Mouse (Mus musculus) intestine, embryonic 15.5 days (tissue): ENCODE data around the gene Mocs2. TPM values are rescaled to one million over a fixed set of nuclear protein-coding genes. Genes with fewer than 3 reads are reported as not detected.
A peak's percentile ranks its signal among the peaks of the same experiment; 100 is the strongest.

Experiments used
- ATAC-seq: fragments of 200-750 bp; cut with Nextera tagmentation; 2 replicates; pipeline ENCODE4 v1.8.0; 2017; ENCODE audit warnings: moderate TSS enrichment, moderate library complexity
- H3K27ac ChIP-seq: fragments of 300-500 bp; sonication (generic); 2 replicates; pipeline ENCODE4 v1.5.1; 2015; ENCODE audit warnings: mild to moderate bottlenecking, inconsistent platforms
- H3K27me3 ChIP-seq: fragments of 300-500 bp; sonication (generic); replicated peaks from 2 replicates; pipeline ENCODE4 v1.6.1; 2015; ENCODE audit warnings: inconsistent platforms
- H3K36me3 ChIP-seq: fragments of 300-500 bp; sonication (generic); 2 replicates; pipeline ENCODE4 v1.6.1; 2015; ENCODE audit warnings: inconsistent platforms
- H3K4me1 ChIP-seq: fragments of 300-500 bp; sonication (generic); replicated peaks from 2 replicates; pipeline ENCODE4 v1.6.1; 2015; ENCODE audit warnings: inconsistent platforms
- H3K4me2 ChIP-seq: fragments of 300-500 bp; sonication (generic); replicated peaks from 2 replicates; pipeline ENCODE4 v1.6.1; 2015; ENCODE audit warnings: mild to moderate bottlenecking, inconsistent platforms
- H3K4me3 ChIP-seq: fragments of 300-500 bp; sonication (generic); replicated peaks from 2 replicates; pipeline ENCODE4 v1.5.1; 2015; ENCODE audit warnings: inconsistent platforms
- H3K9ac ChIP-seq: fragments of 300-500 bp; sonication (generic); 2 replicates; pipeline ENCODE4 v1.6.1; 2015; ENCODE audit warnings: inconsistent platforms
- H3K9me3 ChIP-seq: fragments of 300-500 bp; sonication (generic); 2 replicates; pipeline ENCODE4 v1.6.1; 2016; ENCODE audit warnings: inconsistent platforms
- WGBS: fragments of 180-500 bp; shearing (Covaris S2); methylation state at CpG from one replicate; pipeline ENCODE4 v1.1.7; 2015; 5-methylcytosine and 5-hydroxymethylcytosine counted together
- polyA plus RNA-seq: library from polyadenylated mRNA; unstranded; fragments of >200 nt; fragmentation: Nextera tagmentation; extraction: Ambion mirVana; gene quantifications from 2 replicates; pipeline ENCODE4 v1.2.1, GENCODE M21; 2015

Mocs2 gene
- polyA plus RNA-seq, 1 experiment from 2014 or later: 104 TPM

DNA sequence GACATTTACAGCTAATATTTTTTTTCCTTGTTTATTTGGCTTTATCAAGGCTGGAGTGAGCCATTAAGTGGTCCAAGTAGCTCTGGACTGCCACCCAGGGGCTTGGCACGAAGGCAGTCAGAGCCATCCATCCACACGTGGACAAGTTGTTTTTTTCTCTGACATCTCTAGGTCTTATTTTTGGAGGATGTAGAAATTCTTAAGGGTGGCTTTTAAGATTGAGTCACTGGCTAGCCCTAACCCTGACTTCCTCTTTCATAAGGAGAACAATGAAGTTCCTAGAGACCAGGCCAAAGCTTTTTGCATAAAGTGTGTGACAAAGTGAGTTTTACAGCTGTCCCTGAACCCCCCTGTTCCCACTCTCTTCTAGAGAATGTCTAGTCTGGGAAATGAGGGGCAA, 16.5 kb downstream of the Mocs2 start:
- Histone ChIP-seq H3K9ac (no peak overlapping the region), H3K4me3 (no peak overlapping the region), H3K9me3 (no peaks in the 10 kb centered on the region), H3K4me1 (peaks cover 6% of the 10 kb centered on the region; the same call in 1 of the 2 replicates), H3K27ac (no peak overlapping the region), H3K4me2 (no peak overlapping the region), H3K36me3 (0 out of 2 replicates have a peak, but pooled peaks cover 10% of the 10 kb centered on the region), H3K27me3 (no peaks in the 10 kb centered on the region)
- WGBS: 58% methylated on average over 2 of the region's 2 CpGs
- no peak for ATAC-seq

DNA sequence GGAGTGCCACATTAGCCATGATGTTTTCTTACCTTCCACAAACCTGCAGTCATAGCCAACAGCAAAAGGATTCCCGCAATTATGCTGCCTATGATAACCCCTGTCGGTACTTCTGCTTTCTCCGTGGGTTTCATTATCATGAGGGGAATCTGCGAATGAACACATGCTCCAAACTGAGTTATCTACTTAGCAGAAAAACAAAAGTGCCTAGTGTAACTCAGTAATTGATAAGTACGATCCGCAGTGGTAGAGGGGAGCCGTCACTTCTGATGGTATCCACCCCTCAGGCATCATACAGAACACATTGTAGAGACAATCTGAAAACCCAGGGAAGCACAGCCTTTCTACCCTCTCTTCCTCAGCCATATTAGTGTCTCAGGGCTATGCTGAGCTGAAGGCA, 19.0 kb downstream of the Mocs2 start:
- Histone ChIP-seq H3K27me3 (no peaks in the 10 kb centered on the region), H3K4me1 (peaks cover 6% of the 10 kb centered on the region; the same call in 1 of the 2 replicates), H3K9ac (no peak overlapping the region), H3K9me3 (no peaks in the 10 kb centered on the region), H3K36me3 (no peaks in the 10 kb centered on the region), H3K4me3 (no peak overlapping the region), H3K4me2 (no peak overlapping the region), H3K27ac (no peak overlapping the region)
- WGBS: 83% methylated on average over 7 of the region's 7 CpGs
- ATAC-seq: no peak

DNA sequence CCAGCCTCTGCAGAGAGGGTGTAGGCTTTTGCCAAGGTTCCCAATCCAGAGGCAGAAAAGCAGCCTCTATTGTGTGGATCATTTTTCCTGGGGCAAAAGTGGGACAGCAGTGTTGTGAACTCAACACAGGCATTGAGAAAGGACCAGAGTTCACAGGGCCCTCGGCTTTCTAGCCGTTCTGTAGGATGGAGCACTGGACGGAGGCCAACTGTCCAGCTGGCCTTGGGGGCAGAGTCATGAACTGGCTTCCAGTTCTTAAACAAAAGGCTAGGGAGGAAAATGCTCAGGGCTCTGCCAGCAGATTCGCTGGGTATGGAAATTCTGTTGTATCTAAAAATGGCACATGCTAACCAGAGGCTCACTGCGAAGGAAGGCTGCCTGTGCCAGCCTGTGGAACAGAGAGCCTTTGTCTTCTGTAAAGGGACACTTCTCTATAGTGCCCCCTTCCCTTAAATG, 20.5 kb downstream of the Mocs2 start:
- peaks cover 6% of the 10 kb centered on the region; the same call in 1 of the 2 replicates for H3K4me1 ChIP-seq
- ATAC-seq: peak; percentile 69
- H3K9ac ChIP-seq: no peak overlapping the region
- no peaks in the 10 kb centered on the region for H3K9me3 ChIP-seq
- no peak overlapping the region for H3K4me2 ChIP-seq
- H3K36me3 ChIP-seq: 0 out of 2 replicates have a peak, but pooled peaks cover 3% of the 10 kb centered on the region
- 64% methylated on average over 5 of the region's 5 CpGs for WGBS
- H3K27ac ChIP-seq: peak overlapping the region; percentile 51
- no peaks in the 10 kb centered on the region for H3K27me3 ChIP-seq
- no peak overlapping the region for H3K4me3 ChIP-seq

DNA sequence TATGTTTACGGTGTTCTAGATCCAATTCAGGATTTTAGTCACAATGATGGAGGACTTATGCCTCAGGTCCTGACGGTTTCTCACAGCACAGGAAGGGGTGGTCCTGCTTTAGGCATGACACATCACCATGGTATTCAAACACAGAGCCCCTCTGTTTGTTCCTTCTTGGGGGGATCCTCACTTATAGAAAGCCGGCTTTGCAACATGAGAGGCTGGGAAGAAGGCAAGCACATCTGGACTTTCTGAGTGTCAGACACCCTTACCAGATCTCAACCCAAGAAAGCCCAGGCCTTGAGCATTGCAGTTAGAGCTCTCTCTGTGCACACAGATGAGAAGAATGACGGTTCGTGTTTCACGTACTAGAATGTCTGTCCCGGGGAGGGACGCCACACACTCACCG, 21.1 kb downstream of the Mocs2 start:
- H3K27me3 ChIP-seq: no peaks in the 10 kb centered on the region
- no peak overlapping the region for H3K4me3 ChIP-seq
- ATAC-seq: peak; percentile 66
- 66% methylated on average over 9 of the region's 9 CpGs for WGBS
- peak overlapping the region; percentile 51; the same call in 1 of the 2 replicates for H3K27ac ChIP-seq
- peaks cover 6% of the 10 kb centered on the region; the same call in 1 of the 2 replicates for H3K4me1 ChIP-seq
- no peak overlapping the region for H3K4me2 ChIP-seq
- H3K9me3 ChIP-seq: no peaks in the 10 kb centered on the region
- H3K9ac ChIP-seq: no peak overlapping the region
- 0 out of 2 replicates have a peak, but pooled peaks cover 3% of the 10 kb centered on the region for H3K36me3 ChIP-seq

DNA sequence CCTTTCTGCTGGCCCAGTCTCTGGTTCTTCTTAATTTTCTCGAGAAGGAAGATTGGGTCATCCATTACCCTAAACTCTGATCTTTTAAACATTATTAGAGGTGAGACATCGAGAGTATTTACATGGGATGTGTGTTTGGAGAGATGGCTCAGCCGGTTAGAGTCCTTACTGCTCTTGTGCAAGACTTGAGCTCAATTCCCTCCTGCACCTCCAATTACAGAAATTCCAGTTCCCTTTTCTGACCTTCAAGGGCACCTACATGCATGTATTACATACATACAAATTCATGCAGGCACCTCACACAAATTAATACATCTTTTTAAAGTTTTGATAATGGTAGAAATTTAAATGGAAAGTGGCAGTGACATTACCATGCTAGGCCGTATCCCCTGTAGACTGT, 22.5 kb downstream of the Mocs2 start:
- no peak overlapping the region for H3K4me3 ChIP-seq
- H3K36me3 ChIP-seq: 0 out of 2 replicates have a peak, but pooled peaks cover 3% of the 10 kb centered on the region
- H3K27me3 ChIP-seq: no peaks in the 10 kb centered on the region
- H3K9ac ChIP-seq: no peak overlapping the region
- WGBS: 73% methylated on average over 4 of the region's 4 CpGs
- H3K27ac ChIP-seq: no peak overlapping the region
- no peak overlapping the region for H3K4me2 ChIP-seq
- peaks cover 6% of the 10 kb centered on the region; the same call in 1 of the 2 replicates for H3K4me1 ChIP-seq
- ATAC-seq: no peak
- no peaks in the 10 kb centered on the region for H3K9me3 ChIP-seq

DNA sequence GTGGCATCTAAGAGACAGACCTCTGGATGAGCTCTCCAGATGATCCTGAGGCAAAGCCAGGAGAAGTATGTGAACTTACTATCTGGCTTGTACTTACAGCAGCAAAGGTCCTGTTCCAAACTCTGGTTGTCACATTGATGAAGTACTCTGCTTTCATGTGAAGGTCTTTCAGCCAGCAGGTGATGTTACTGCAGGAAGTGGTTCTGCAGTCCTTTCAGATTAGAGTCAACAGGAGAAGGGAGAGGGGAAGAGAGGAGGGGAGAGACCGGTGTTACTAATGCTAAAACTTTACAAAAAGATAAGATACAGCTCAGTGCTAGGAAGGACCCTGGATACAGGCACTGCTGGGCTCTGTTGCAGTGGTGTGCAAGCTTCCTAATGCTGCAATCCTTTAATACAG, 25.3 kb downstream of the Mocs2 start:
- Histone ChIP-seq H3K9me3 (no peaks in the 10 kb centered on the region), H3K4me2 (no peak overlapping the region), H3K4me1 (peaks cover 5% of the 10 kb centered on the region; the same call in 1 of the 2 replicates), H3K9ac (no peak overlapping the region), H3K27me3 (no peaks in the 10 kb centered on the region), H3K36me3 (0 out of 2 replicates have a peak, but pooled peaks cover 6% of the 10 kb centered on the region), H3K4me3 (no peak overlapping the region), H3K27ac (no peak overlapping the region)
- WGBS: 11% methylated on average over 1 of the region's 1 CpGs
- ATAC-seq: no peak

DNA sequence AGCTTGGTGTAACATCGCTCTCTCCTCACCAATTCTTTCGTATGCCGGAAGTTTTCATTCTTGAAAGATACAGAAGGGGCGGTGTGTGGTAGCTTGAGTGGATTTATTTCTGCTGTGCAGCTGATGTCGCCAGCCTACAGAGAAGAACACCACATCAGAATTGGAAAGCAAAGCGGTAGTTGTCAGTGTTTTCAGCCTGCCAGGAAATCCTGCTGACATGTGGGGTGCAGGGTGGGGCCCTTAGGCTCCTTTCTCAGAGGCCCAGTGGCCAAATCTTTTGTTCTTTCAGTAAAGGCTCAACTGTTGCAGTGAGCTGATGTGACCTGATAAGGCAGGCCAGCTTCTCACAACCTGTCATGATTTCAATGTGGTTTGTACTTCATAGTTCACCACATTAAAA, 27.8 kb downstream of the Mocs2 start:
- H3K27me3 ChIP-seq: no peaks in the 10 kb centered on the region
- 0 out of 2 replicates have a peak, but pooled peaks cover 6% of the 10 kb centered on the region for H3K36me3 ChIP-seq
- no peak overlapping the region for H3K4me2 ChIP-seq
- H3K4me1 ChIP-seq: no peaks in the 10 kb centered on the region
- H3K27ac ChIP-seq: no peak overlapping the region
- 84% methylated on average over 6 of the region's 6 CpGs for WGBS
- ATAC-seq: no peak
- H3K4me3 ChIP-seq: no peak overlapping the region
- H3K9ac ChIP-seq: no peak overlapping the region
- no peaks in the 10 kb centered on the region for H3K9me3 ChIP-seq

DNA sequence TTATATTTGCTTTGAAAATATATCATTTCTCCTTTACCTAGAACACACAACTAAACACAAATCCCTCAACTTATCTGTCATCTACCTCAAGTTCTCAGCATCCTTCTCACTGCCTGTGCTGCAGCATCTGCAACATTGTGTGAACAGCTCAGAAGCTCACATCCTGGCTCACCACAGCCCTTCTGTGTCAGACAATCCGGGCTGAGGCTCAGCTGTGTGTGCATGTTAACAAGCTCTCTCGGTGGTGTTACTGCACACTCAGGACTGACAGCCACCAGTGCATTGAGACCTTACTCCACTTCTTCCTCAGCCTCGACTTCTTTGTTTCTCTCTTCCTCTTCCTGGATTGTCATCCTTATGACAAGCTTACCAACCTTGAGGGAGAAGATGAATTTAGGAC, 30.9 kb downstream of the Mocs2 start:
- Histone ChIP-seq H3K4me1 (no peaks in the 10 kb centered on the region), H3K4me3 (no peak overlapping the region), H3K27ac (no peak overlapping the region), H3K36me3 (0 out of 2 replicates have a peak, but pooled peaks cover 3% of the 10 kb centered on the region), H3K9ac (no peak overlapping the region), H3K9me3 (no peaks in the 10 kb centered on the region), H3K4me2 (no peak overlapping the region), H3K27me3 (no peaks in the 10 kb centered on the region)
- no peak for ATAC-seq
- 69% methylated on average over 3 of the region's 3 CpGs for WGBS

DNA sequence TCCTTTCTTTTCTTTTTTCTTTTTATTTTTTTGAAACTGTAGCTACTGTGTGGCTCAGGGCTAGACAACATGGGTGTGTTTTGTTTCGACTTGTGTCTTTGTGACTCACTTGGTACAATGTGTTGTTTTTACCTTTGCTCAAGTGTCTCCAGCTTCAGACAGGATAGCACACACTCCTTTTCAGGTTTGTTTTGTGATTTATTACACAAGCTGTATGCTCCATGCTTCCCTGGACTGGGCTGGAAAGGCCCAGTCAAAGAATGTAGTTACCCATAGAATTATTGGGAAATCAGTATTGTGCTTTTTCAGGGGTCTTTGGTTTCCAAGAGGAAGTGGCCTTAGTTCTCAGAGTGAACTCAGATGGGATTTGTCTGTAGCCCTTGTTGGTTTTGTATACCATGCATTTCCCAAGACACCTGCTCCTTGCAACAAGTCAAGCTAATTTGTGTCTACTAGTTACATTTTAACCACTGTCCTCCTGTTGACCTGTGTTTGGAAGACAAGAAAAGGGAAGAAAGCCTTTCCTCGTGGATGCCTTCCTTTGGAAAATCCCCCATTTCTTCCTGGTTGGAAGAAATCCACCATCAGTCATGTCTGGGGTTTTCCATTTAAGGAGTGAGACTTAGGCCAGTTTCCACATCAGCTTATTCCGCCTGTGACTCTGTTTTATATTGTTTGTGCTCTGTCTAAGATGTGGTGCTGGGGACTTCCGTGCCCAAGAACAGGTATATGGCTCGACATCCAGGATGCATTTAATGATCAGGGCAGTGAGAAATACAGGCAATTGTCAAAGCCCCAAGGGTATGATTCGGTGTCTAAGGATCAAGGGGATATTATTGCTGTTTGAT, 34.5 kb downstream of the Mocs2 start:
- Histone ChIP-seq H3K4me2 (no peak overlapping the region), H3K4me3 (no peak overlapping the region), H3K36me3 (0 out of 2 replicates have a peak, but pooled peaks cover 3% of the 10 kb centered on the region), H3K9ac (no peak overlapping the region), H3K4me1 (no peaks in the 10 kb centered on the region), H3K27ac (peak overlapping the region; percentile 41), H3K27me3 (no peaks in the 10 kb centered on the region), H3K9me3 (no peaks in the 10 kb centered on the region)
- peak; percentile 91 for ATAC-seq
- WGBS: 51% methylated on average over 6 of the region's 6 CpGs

DNA sequence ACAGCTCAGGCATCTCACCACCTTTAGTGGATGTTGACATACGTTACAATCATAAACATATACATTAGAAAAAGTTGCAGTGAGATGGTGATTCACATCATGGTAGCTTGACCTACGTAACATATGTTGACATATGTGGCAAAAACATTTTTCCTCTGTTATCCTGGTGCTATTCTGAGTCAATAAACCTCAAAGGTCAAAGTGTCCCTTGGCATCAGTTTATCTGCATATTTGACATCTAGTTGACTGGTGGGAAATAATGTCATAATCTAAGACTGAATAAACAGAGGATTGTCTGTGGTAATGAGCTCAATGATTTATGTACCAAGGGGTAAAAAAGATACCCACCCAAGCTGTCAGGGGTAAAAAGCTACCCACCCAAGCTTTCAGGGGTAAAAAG, 35.1 kb downstream of the Mocs2 start:
- Histone ChIP-seq H3K27me3 (no peaks in the 10 kb centered on the region), H3K4me1 (no peaks in the 10 kb centered on the region), H3K4me2 (no peak overlapping the region), H3K27ac (no peak overlapping the region), H3K36me3 (no peaks in the 10 kb centered on the region), H3K9ac (no peak overlapping the region), H3K4me3 (no peak overlapping the region), H3K9me3 (no peaks in the 10 kb centered on the region)
- no peak for ATAC-seq
- 73% methylated on average over 2 of the region's 2 CpGs for WGBS

DNA sequence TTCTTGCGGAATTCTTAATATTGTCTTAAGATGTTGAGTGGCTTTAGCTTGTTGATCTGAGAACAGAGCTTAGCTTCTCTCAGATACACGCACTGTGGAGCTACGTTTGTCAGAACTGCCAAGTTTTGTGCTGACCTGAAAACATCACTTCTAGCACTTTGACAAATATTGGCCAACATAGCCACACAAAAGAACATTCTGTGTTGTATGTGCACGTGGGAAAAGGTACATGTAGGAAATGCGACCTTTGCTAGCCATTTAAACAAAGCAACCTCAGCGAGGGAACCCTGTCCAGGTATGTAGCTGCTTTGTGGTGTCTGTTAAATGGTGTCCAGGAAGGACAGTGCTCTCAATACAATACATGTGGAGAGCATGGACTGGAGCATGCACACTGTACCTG, 36.0 kb downstream of the Mocs2 start:
- no peak for ATAC-seq
- no peak overlapping the region for H3K4me3 ChIP-seq

DNA sequence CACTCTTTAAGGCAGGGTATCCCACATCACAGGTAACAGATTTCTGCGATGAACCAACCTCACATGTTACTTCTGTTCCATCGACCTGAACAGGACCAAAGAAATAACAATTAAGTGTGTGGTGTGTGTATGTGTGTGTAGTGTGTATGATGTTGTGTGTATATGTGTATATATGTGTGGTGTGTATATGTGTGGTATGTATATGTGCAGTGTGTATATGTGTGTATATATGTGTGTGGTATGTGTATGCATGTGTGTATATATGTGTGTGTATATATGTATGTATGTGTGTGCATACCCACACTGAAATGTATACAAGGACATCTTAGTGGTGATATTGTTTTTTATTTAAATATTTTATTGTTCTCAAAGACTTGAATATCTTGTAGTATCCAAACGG, 36.4 kb downstream of the Mocs2 start:
- no peaks in the 10 kb centered on the region for H3K36me3 ChIP-seq
- H3K9me3 ChIP-seq: no peaks in the 10 kb centered on the region
- 92% methylated on average over 3 of the region's 3 CpGs for WGBS
- H3K4me1 ChIP-seq: no peaks in the 10 kb centered on the region
- no peak overlapping the region for H3K4me3 ChIP-seq
- no peak overlapping the region for H3K27ac ChIP-seq
- H3K9ac ChIP-seq: no peak overlapping the region
- no peaks in the 10 kb centered on the region for H3K27me3 ChIP-seq
- no peak overlapping the region for H3K4me2 ChIP-seq
- ATAC-seq: no peak

More for the DNA sequence above, 36.0 kb downstream of the Mocs2 start:
- Histone ChIP-seq H3K27me3 (no peaks in the 10 kb centered on the region), H3K9me3 (no peaks in the 10 kb centered on the region), H3K36me3 (no peaks in the 10 kb centered on the region), H3K4me1 (no peaks in the 10 kb centered on the region), H3K27ac (no peak overlapping the region), H3K9ac (no peak overlapping the region), H3K4me2 (no peak overlapping the region)
- WGBS: 85% methylated on average over 6 of the region's 6 CpGs
